Mouse (Mus musculus): ENCODE measurements around the gene Kif21b.

DNA sequence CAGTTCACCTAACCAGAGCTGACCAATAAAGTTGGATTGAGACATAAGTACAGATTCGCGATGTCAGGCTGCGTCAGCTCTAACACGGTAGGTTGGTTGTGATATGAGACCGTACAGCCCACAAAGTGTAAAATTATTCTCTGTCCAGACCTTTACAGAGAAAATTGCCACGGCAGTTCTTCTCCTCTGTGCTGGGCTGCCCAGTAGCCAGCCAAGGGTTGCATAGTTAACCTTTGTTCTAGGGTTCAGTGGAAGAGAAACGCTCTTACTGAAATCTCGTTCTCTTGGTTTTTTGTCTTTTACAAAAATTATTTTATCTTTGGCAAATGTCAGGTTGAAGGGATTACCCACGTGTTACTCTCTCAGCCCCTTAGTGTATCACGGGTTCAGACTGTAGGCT lies 91.2 kb downstream of the Kif21b start:
- no peak for TF ChIP-seq CTCF (IDR thresholded peaks at IDR 0.05; ENCODE audit: low read depth, low read length)
- TF ChIP-seq POLR2A (IDR thresholded peaks at IDR 0.05; ENCODE audit: extremely low read depth, insufficient read depth, low read length): no peak

Data from liver, adult 2 months (tissue).